Mouse (Mus musculus): ENCODE measurements around the gene Zfp362. TPM values are rescaled to one million over a fixed set of nuclear protein-coding genes. Genes with fewer than 3 reads are reported as not detected.

The Zfp362 gene
- polyA plus RNA-seq, 1 experiment = 25.9 TPM

GRCm38 (mm10) chr4:128760029-128760428 is 45.8 kb downstream of the Zfp362 start:
- no peak for DNase-seq (ENCODE audit: low read depth)

DNA sequence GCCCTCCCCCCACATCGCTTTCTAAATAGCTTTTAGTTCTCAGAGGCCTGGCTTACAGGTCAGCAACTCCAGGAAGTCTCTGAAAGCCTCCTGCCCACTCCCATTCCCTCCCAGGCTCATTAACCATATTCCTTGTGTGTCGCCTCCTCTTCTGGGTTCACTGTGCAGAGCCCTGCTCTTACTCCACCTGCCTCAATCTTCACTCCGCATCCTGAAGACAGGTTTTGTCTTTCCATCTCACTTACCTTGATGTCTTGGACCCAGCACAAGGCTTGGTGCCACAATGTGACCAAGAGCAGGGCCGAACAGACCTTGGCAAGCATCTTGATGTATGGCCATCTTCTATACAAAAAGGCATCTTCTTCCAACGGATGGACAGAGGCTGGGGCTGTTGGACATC is 46.6 kb downstream of the Zfp362 start:
- DNase-seq (ENCODE audit: low read depth) = no peak

DNA sequence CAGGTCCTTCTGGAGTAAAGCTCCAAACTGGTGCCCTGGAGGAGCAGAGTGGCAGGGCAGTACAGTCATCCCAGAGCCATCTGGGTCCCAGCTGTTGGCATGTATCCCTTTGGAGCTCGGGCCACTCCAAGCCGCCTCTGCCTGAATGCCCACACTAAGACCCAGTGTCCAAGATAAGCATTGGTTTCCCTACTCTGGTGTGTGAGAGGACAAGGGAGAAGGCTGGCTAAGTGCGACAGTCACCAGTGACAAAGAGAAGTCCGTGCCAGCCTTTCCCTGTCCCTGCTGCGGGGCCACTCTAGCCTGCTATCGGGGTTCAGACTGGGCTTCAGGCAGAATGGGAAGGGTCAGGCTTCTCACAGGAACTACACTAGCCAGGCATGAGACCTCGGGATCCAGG is 49.9 kb downstream of the Zfp362 start:
- no peak for DNase-seq (ENCODE audit: low read depth)

DNA sequence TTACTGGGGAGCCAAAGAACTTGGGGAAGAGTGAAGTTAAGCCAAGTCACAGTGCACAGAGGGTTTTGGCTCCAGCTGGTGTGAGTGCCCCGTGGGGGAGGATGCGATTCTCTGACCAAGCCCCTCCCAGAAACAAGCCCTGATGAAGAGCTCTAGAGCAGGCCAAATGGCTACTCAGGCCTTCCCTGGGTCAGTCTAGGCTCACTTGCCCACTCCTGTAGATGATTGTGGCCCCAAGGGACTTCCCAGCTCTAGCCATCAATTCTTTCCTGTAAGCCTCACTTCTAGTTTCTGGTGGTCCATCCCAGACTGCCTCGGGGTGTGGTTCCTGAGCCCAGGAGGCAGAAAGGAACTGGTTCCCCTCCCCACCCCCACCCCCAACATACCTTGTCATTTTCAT is 50.8 kb downstream of the Zfp362 start, which contains the start of gene A3galt2:
TSS of gene A3galt2 (plus strand) at position 301 of the 400 bp plus-strand sequence.
- no peak for DNase-seq (ENCODE audit: low read depth)

DNA sequence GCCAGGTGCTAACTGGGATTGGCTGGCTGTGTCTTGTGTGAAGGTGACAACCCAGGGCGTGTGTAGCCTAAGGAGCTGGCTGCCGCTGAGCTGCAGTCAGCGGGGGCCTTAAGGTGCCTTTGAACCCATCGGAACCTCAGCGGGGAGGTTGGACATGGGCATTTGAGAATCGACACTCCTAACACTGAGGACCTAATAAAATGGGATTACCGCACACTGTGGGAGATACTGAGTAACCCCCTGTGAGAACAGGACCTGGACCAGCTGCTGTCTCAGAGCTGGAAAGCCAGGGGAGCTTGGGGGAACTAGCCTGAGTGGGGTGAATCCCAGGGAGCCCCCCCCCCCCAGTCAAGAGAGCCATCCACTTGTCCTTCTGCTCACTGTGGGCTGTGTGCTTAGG is 52.3 kb downstream of the Zfp362 start:
- no peak for DNase-seq (ENCODE audit: low read depth)

DNA sequence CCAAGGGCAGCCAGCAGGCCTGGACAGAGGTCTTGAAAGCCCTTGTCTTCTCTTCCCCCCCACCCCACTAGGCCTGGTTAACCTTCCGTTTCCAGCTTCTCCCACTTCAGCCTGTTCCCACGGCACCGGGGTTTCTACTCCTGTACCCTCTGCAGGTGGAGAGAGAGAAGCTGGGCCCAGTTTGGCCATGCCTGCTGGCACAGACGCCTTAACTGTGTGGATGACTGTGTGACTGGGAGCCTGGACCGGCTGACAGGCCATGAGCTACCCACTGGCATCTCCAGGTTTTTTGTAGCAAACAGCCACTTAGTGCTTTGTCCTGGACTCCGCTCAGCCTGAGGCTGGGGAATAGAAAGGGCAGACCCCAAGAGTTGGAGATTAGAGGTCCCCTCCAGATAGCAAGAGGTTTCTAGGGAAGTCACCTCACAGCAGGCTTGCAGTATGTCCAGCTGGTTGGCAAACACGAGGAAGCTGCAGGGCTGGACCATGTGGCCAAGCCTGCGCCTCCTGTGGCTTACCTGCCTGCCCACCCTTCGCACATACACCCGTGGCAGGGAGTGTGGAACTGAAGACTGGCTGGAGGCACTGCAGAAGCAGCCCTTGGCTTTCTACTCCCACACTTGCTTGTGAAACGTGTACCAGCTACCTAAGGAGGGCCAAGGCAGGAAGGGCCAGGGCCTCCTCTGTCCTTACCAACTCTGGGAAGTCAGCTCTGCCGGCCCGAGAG is 53.7 kb downstream of the Zfp362 start:
- no peak for DNase-seq (ENCODE audit: low read depth)

- DNase-seq (ENCODE audit: low read depth) = no peak
Observed at GRCm38 (mm10) chr4:128751006-128751405, 54.8 kb downstream of the Zfp362 start.

- no peak for DNase-seq (ENCODE audit: low read depth)
Observed at GRCm38 (mm10) chr4:128748309-128748708, 57.5 kb downstream of the Zfp362 start.

GRCm38 (mm10) chr4:128747614-128748270 is 58.1 kb downstream of the Zfp362 start:
- no peak for DNase-seq (ENCODE audit: low read depth)

GRCm38 (mm10) chr4:128745160-128745559 is 60.7 kb downstream of the Zfp362 start:
- no peak for DNase-seq (ENCODE audit: low read depth)

GRCm38 (mm10) chr4:128743031-128743626 is 62.7 kb downstream of the Zfp362 start:
- no peak for DNase-seq (ENCODE audit: low read depth)

DNA sequence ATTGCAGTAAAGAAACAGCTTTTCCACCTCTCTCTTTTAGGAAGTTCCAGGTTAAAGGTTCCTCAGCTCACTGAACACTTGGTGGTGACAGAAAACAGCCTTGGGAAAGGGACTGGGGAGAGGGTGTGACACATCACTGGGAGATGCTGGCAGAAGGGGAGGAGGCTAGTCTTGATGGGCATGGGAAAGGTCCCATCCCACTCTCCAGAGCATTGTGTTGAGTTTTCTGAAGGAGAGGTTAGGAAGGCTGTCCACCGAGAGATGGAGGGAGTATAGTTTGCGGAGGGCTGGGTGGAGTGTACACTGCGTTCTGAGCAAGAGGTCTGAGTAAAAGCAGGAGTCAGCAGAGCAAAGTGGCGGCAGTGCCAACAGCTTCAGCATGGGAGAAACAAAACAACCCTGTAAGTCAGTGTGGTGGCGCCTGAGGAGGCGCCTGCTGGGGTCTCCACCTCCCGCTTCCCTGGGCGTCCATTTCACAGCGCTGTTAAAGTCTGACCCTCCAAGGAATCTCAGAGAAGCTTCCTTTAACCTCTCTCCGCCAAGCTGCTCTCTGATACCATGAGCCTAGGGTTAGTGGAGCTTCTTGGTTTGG is 63.4 kb downstream of the Zfp362 start:
- DNase-seq (ENCODE audit: low read depth) = no peak

- DNase-seq (ENCODE audit: low read depth) = no peak
Observed at GRCm38 (mm10) chr4:128741906-128742305, 63.9 kb downstream of the Zfp362 start.

DNA sequence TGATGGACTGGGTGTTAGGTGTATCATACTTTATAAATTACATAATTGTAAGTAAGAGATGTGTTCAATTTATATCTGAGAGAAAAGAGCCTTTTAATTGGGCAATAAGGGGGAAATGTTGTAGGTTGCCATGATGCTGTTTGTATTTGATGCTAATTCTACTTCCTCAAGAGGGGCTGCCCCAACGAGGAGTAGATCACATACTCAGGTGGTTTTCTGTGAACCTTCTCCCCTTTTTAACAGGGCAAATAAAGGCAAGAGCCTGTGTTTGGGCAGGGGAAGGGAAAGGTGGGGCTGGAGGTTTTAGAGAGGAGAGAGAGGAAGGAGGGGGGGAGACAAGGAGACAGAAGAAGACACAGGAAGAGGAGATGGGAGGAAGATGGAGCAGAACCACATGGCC is 65.0 kb downstream of the Zfp362 start:
- no peak for DNase-seq (ENCODE audit: low read depth)

DNA sequence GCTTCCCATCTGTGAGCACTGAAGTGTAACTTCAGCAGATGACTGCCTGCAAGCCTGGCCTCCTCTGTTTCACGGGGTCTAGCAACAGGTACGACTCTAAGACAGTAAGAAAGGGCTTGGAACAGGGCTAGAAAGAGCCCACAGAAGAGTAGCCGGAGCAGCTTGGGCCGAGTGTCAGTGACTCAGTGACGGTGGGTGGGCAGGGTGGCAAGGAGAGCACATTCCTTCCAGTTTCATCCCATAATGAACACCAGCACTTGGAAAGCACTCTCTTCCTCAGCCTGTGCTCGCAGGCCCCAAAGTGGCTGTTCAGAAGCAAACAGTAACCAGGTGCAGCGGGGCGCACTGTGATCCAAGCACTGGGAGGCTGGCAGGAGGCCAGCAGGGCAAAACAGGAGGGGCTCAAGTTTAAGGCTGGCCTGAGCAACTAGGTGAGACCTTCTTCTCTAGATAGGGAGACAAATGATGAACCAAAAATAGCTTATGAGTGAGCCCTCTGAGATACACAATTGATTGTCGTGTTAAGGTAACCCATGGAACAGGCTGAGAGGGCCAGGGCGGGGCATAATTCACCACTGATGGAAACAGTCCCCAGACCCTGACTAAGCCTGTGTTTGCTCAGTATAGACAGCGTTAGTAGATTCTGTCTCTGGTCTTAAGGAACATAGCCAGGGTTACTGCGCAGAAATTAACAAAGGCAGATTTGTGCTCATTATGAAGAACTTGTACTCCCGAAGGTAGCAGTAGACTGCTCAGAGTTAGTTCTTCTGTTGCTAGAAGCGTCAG is 67.8 kb downstream of the Zfp362 start:
- no peak for DNase-seq (ENCODE audit: low read depth)

GRCm38 (mm10) chr4:128737137-128737589 is 68.7 kb downstream of the Zfp362 start:
- DNase-seq (ENCODE audit: low read depth) = no peak

DNA sequence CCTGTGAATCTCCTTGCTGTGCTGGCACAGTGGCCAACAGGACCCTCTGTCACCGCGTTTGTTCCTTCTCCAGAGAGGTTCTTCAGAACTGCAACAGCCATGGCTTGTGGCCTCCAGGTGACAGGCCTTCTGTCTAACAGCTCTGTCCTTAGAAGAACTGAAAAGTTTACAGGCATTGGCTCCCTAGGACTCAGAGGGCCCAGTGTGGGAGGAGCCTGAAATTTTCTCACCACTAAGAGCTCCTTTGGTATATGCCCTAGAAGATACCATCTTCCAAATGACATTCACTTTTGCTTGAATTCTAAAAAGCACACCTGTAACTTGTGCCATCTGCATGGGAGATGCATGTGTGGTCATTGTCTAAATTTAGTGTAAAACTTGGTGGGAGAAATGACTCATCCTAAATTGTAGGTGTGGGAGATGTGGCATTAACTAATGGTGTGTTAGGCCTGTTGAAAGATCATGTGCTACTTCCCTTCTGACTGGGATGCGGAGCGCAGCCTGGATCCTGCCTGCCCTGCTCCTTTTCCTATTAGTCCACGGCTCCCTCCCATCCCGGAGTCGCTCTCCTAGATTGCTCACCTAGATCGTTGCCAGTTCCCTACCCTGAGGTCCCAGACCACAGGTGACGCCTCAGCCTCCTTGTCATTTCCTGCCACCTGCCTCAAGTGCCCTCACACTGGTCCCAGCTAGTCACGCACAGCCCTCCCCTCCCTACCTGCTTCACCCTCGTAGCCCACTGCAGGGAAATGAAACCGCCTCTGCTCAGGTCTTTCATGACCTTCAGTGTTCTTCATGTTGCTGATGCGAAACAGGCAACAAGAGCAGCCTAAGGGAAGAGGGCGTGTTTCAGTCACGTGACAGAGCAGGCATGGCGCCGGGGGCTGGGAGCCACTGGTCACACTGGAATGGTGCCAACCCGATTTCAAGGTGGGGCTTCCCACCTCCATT is 70.8 kb downstream of the Zfp362 start:
- DNase-seq (ENCODE audit: low read depth) = no peak

DNA sequence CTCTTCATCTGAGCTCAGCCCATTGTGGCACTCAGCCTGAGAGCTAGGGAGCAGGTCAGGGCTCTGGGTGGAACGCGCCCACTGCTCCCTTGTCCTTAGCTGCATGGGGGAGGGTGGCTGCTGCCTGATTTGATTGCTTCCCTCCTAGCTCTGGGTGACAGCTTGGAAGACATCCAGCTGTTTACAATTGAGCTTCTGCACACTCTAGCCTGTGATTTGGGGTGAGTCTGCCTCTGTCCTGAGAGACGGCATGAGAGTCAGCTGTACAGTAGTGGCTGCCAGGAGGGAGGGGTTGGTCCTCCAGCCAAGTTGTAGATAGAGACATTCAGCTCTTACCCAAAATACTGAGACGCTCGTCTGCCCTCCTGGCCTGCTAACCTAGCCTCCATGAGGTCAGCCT is 71.6 kb downstream of the Zfp362 start:
- DNase-seq (ENCODE audit: low read depth) = no peak

DNA sequence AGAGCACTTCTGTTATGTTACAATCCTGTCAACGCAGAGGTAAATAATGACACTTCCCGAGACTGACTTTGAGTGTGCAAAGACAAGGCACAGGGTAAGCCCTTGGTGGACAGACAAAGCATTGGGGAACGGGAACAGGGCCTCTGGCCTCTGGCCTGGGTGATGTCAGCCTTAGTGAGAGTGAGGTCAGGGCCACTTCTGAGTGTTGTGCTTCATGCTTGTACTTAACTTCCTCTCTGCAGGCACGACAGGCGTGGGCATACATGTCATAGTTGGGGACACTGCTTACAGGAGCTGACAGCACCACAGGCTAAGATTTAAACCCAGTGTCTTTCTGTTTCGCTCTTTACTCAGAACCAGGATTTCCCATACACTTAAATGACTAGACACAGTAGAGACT is 72.3 kb downstream of the Zfp362 start:
- no peak for DNase-seq (ENCODE audit: low read depth)

DNA sequence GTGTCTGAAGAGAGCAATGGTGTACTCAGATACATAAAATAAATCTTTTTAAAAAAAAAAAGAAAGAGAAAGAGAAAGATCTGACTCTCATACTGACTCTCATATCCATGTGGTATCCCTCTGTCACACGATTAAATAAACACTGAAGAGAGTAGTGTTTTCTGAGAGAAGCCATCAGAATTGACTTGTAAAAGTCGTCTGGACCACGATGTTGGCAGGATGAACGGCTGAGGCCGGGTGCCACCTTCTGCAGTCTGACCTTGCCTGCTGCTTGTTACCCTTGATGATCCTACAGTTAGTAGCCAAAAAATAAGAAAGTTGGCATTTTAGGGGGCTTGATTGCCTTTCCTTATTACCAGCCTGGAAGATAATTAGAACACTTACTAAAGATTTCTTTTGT is 73.1 kb downstream of the Zfp362 start:
- no peak for DNase-seq (ENCODE audit: low read depth)

DNA sequence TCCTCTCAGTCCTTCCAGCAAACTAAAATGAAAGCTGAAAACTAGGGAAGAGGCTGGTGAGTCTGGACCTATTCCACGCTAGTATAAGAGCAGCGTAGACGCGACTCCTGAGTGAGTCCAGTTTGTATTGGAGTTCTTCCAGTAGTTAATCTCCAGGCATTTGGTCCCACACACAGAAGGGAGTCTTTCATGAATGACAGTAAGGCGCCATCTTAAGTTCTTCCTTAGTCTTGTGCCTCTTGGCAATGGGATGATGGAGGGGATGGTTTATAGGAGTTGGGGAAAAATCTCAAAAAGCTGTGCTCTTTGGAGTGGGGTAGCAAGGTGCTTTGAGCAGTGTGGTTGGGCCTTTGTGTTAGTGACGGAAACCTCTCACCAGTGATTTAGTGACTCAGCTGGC is 75.6 kb downstream of the Zfp362 start:
- DNase-seq (ENCODE audit: low read depth) = no peak

Measured in gonadal fat pad, adult 2 months (tissue).